Mouse (Mus musculus) liver, embryonic 11.5 days (tissue): ENCODE measurements around the gene F830045P16Rik. TPM values are rescaled to one million over a fixed set of nuclear protein-coding genes. Genes with fewer than 3 reads are reported as not detected.

ENCODE experiments used
- ATAC-seq: fragments of 200-750 bp; cut with Nextera tagmentation; replicated peaks from 2 replicates; pipeline ENCODE4 v1.8.0; 2017; ENCODE audit warnings: moderate number of reproducible peaks, mild to moderate bottlenecking, moderate TSS enrichment, moderate library complexity; ENCODE audit not compliant: low FRiP score
- DNase-seq: peaks from one replicate; pipeline ENCODE4 v3.0.0-alpha.2; 2017; ENCODE audit warnings: low spot score
- H3K27ac ChIP-seq: fragments of 300-500 bp; sonication (generic); 2 replicates; pipeline ENCODE4 v1.5.1; 2014; ENCODE audit warnings: mild to moderate bottlenecking, low read depth, low read length, control low read depth
- H3K27me3 ChIP-seq: fragments of 300-500 bp; sonication (generic); replicated peaks from 2 replicates; pipeline ENCODE4 v1.6.1; 2014; ENCODE audit warnings: low read length, mixed read lengths; ENCODE audit not compliant: control insufficient read depth, insufficient read depth
- H3K36me3 ChIP-seq: fragments of 300-500 bp; sonication (generic); 2 replicates; pipeline ENCODE4 v1.6.1; 2014; ENCODE audit warnings: mild to moderate bottlenecking, low read length, moderate library complexity, mixed read lengths; ENCODE audit not compliant: control insufficient read depth, insufficient read depth
- H3K4me1 ChIP-seq: fragments of 300-500 bp; sonication (generic); replicated peaks from 2 replicates; pipeline ENCODE4 v1.6.1; 2014; ENCODE audit warnings: low read length, mixed read lengths; ENCODE audit not compliant: control insufficient read depth, insufficient read depth
- H3K4me2 ChIP-seq: fragments of 300-500 bp; sonication (generic); 2 replicates; pipeline ENCODE4 v1.6.1; 2014; ENCODE audit warnings: mild to moderate bottlenecking, control low read depth, moderate library complexity
- H3K4me3 ChIP-seq: fragments of 300-500 bp; sonication (generic); 2 replicates; pipeline ENCODE4 v1.5.1; 2014; ENCODE audit warnings: low read depth, low read length, control low read depth
- H3K9ac ChIP-seq: fragments of 300-500 bp; sonication (generic); 2 replicates; pipeline ENCODE4 v1.6.1; 2014; ENCODE audit warnings: low read depth, low read length, control low read depth
- H3K9me3 ChIP-seq: fragments of 300-500 bp; sonication (generic); 2 replicates; pipeline ENCODE4 v1.6.1; 2016; ENCODE audit warnings: low read length, inconsistent platforms, mixed read lengths; ENCODE audit not compliant: control insufficient read depth
- WGBS: fragments of 180-500 bp; shearing (Covaris S2); extraction: QIAGEN DNeasy Blood & Tissue Kit; methylation state at CpG from one replicate; pipeline ENCODE4 v1.1.7; 2014; 5-methylcytosine and 5-hydroxymethylcytosine counted together
- polyA plus RNA-seq: library from polyadenylated mRNA; unstranded; fragments of >200 nt; fragmentation: Nextera tagmentation; extraction: Ambion mirVana; gene quantifications from 2 replicates; pipeline ENCODE4 v1.2.1, GENCODE M21; 2014

Gene F830045P16Rik
- polyA plus RNA-seq, 1 experiment from 2014 or later: not detected

GRCm38 (mm10) chr2:129419361-129419880 is 117.0 kb downstream of the F830045P16Rik start:
- ATAC-seq (no peak), DNase-seq (no peak)
- Histone ChIP-seq H3K27ac (no peak overlapping the region), H3K4me2 (no peak overlapping the region), H3K27me3 (no peaks in the 10 kb centered on the region), H3K36me3 (no peaks in the 10 kb centered on the region), H3K9me3 (peaks cover 2% of the 10 kb centered on the region; the same call in 1 of the 2 replicates), H3K4me1 (no peaks in the 10 kb centered on the region), H3K4me3 (no peak overlapping the region), H3K9ac (no peak overlapping the region)
- 87% methylated on average over 3 of the region's 3 CpGs for WGBS

GRCm38 (mm10) chr2:129414593-129414992 is 121.8 kb downstream of the F830045P16Rik start:
- ATAC-seq (no peak), DNase-seq (no peak)
- Histone ChIP-seq H3K9ac (no peak overlapping the region), H3K4me3 (no peak overlapping the region), H3K4me2 (no peak overlapping the region), H3K36me3 (no peaks in the 10 kb centered on the region), H3K9me3 (no peaks in the 10 kb centered on the region), H3K27ac (no peak overlapping the region), H3K27me3 (no peaks in the 10 kb centered on the region), H3K4me1 (no peaks in the 10 kb centered on the region)
- 72% methylated on average over 3 of the region's 3 CpGs for WGBS

- no peak for ATAC-seq
- H3K36me3 ChIP-seq: no peaks in the 10 kb centered on the region
- 28% methylated on average over 6 of the region's 6 CpGs for WGBS
Measured at GRCm38 (mm10) chr2:129413488-129413887, 122.9 kb downstream of the F830045P16Rik start.

GRCm38 (mm10) chr2:129411651-129412050 is 124.8 kb downstream of the F830045P16Rik start:
- Histone ChIP-seq H3K27ac (no peak overlapping the region), H3K27me3 (no peaks in the 10 kb centered on the region), H3K4me3 (no peak overlapping the region), H3K9ac (no peak overlapping the region), H3K9me3 (no peaks in the 10 kb centered on the region), H3K4me2 (no peak overlapping the region), H3K36me3 (no peaks in the 10 kb centered on the region), H3K4me1 (0 out of 2 replicates have a peak, but pooled peaks cover 3% of the 10 kb centered on the region)
- 69% methylated on average over 3 of the region's 3 CpGs for WGBS
- DNase-seq (no peak), ATAC-seq (no peak)

More at GRCm38 (mm10) chr2:129413488-129413887, 122.9 kb downstream of the F830045P16Rik start:
- no peak overlapping the region for H3K9ac ChIP-seq
- H3K4me2 ChIP-seq: no peak overlapping the region
- no peak overlapping the region for H3K27ac ChIP-seq
- DNase-seq: no peak
- H3K27me3 ChIP-seq: no peaks in the 10 kb centered on the region
- no peaks in the 10 kb centered on the region for H3K9me3 ChIP-seq
- no peak overlapping the region for H3K4me3 ChIP-seq
- no peaks in the 10 kb centered on the region for H3K4me1 ChIP-seq

- Histone ChIP-seq H3K9me3 (no peaks in the 10 kb centered on the region), H3K36me3 (no peaks in the 10 kb centered on the region), H3K4me1 (0 out of 2 replicates have a peak, but pooled peaks cover 3% of the 10 kb centered on the region), H3K4me3 (no peak overlapping the region), H3K9ac (no peak overlapping the region), H3K27me3 (no peaks in the 10 kb centered on the region), H3K4me2 (no peak overlapping the region), H3K27ac (no peak overlapping the region)
- DNase-seq: no peak
- WGBS: 84% methylated on average over 7 of the region's 7 CpGs
- no peak for ATAC-seq
Measured at GRCm38 (mm10) chr2:129410344-129410743, 126.1 kb downstream of the F830045P16Rik start.

- 0 out of 2 replicates have a peak, but pooled peaks cover 3% of the 10 kb centered on the region for H3K4me1 ChIP-seq
- no peaks in the 10 kb centered on the region for H3K27me3 ChIP-seq
- H3K27ac ChIP-seq: no peak overlapping the region
- H3K4me2 ChIP-seq: no peak overlapping the region
- WGBS: 20% methylated on average over 18 of the region's 18 CpGs
- ATAC-seq (0 out of 2 replicates have a peak, but pooled peaks have one; percentile 62), DNase-seq (peak; percentile 52)
- no peak overlapping the region for H3K9ac ChIP-seq
- H3K36me3 ChIP-seq: no peaks in the 10 kb centered on the region
- H3K9me3 ChIP-seq: no peaks in the 10 kb centered on the region
- H3K4me3 ChIP-seq: no peak overlapping the region
Measured at GRCm38 (mm10) chr2:129408476-129408875, 127.9 kb downstream of the F830045P16Rik start.

Other genes starting within 250 kb of the F830045P16Rik start
- gene Ckap2l, start 239.4 kb downstream of the F830045P16Rik start, polyA plus RNA-seq: 55.1 and 63.7 TPM in 2 replicates
- gene Il1a, start 226.6 kb downstream of the F830045P16Rik start, polyA plus RNA-seq: 2.2 and 2.5 TPM in 2 replicates
- gene Il1b, start 165.5 kb downstream of the F830045P16Rik start, polyA plus RNA-seq: 0.25 and 0.66 TPM in 2 replicates
- 26.8 and 29.6 TPM in 2 replicates for gene Sirpa, start 56.2 kb upstream of the F830045P16Rik start, polyA plus RNA-seq
- 0.18 and 0.22 TPM in 2 replicates for gene Pdyn, start 163.2 kb upstream of the F830045P16Rik start, polyA plus RNA-seq